Mouse (Mus musculus): ENCODE measurements around the gene Ran. TPM values are rescaled to one million over a fixed set of nuclear protein-coding genes. Genes with fewer than 3 reads are reported as not detected.

The Ran gene
- polyA plus RNA-seq (2014; fragmentation: Illumina TruSeq; extraction: RNeasy Lipid Tissue Mini Kit (QIAGEN cat#74804)), result 248 TPM

DNA sequence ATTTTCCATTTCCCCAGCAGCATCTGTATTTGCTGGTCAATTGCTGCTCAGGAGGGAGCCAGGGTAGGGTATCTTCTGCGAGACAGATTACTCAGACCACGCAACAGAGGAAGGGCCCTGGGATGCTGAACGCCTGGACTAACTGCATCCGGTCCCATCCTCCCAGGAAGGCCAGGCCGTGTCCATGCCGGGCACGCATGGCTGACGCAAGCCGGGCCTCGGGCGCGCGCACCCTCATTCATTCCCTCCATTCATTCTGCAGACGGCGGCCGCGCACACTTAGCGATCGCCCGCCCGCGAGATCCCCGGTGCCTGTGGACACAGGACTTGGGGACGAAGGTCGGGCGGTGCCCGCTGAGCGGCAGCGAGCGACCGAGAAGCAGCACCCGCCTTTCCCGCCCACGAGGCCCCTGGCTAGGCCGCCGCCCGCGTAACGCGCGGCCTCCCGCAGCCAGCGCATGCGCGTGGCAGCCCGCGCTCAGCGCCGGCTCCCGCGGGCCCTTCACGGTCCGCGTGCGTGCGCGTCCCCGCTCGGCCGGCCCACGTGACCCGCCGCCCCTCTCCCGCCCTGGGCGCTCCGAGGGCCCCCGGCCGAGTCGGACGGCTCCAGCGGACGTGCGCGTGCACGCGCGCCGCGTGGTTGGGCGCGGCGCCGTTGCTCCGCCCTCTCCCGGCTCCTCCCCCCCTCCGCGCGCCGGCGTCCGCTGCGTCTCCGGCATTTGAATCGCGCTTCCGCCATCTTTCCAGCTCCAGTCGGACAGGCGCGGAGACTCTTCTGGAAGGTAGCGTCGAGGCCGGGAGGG lies at the start of gene Ran:
Gene Ran, plus strand, starts transcription at position 573 of the 803 bp plus-strand sequence.

DNA sequence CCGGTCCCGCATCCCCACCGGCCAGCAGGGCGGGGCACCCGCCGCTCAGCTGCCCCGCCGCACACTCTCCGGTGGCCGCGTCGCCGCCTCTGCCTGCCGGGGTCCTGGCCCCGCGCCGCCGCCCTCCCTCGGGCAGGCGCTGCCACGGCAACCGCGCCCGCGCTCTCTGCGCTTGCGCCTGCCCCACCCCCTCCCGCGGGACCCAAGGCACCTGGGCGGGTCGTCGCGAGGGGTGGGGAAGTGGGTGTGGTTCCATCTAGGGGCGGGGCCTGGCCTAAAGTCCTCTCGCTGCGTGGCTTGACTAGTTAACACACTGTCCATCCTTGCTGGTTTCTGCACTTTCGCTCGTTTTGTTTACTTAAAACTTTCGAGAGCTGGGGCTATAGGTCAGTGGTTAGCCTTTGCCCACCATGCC lies 11.4 kb upstream of the Ran start, which contains the start of gene Stx2:
Gene Stx2, minus strand, starts transcription at position 163 of the 415 bp plus-strand sequence.

Other genes with a start within 250 kb of the Ran start
- not detected for gene Rimbp2, start 66.6 kb upstream of the Ran start, polyA plus RNA-seq (2014; fragmentation: Illumina TruSeq; extraction: RNeasy Lipid Tissue Mini Kit (QIAGEN cat#74804))
- 30.9 TPM for gene Stx2, start 11.5 kb upstream of the Ran start, polyA plus RNA-seq (2014; fragmentation: Illumina TruSeq; extraction: RNeasy Lipid Tissue Mini Kit (QIAGEN cat#74804))
- gene Adgrd1, start 76.7 kb downstream of the Ran start, polyA plus RNA-seq (2014; fragmentation: Illumina TruSeq; extraction: RNeasy Lipid Tissue Mini Kit (QIAGEN cat#74804)), result 1.4 TPM